Mouse (Mus musculus): ENCODE measurements around the gene Amh.
"Not testable (repeated sequence)": the region's sequence is repeated elsewhere in the genome, so short reads cannot be mapped to it uniquely, and the experiment has no call there.

The Amh gene

GRCm38 (mm10) chr10:80827870-80828420 lies 22.9 kb downstream of the Amh start:
- no peak for DNase-seq (ENCODE audit: low read depth, low spot score)

GRCm38 (mm10) chr10:80828587-80828986 lies 23.5 kb downstream of the Amh start:
- DNase-seq (ENCODE audit: low read depth, low spot score), result not testable (repeated sequence)

- DNase-seq (ENCODE audit: low read depth, low spot score), result no peak
These were observed 24.6 kb downstream of the Amh start for GRCm38 (mm10) chr10:80829359-80830278.

GRCm38 (mm10) chr10:80831136-80831535 lies 26.1 kb downstream of the Amh start:
- DNase-seq (ENCODE audit: low read depth, low spot score), result peak; percentile 58

- DNase-seq (ENCODE audit: low read depth, low spot score), result no peak
These were observed 27.8 kb downstream of the Amh start for GRCm38 (mm10) chr10:80832818-80833217.

- DNase-seq (ENCODE audit: low read depth, low spot score), result no peak
These were observed 30.6 kb downstream of the Amh start for GRCm38 (mm10) chr10:80835617-80836016.

- no peak for DNase-seq (ENCODE audit: low read depth, low spot score)
These were observed 31.9 kb downstream of the Amh start for GRCm38 (mm10) chr10:80836949-80837379.

GRCm38 (mm10) chr10:80837827-80838226 lies 32.8 kb downstream of the Amh start:
- DNase-seq (ENCODE audit: low read depth, low spot score), result no peak

- no peak for DNase-seq (ENCODE audit: low read depth, low spot score)
These were observed 33.4 kb downstream of the Amh start for GRCm38 (mm10) chr10:80838346-80838912.

GRCm38 (mm10) chr10:80839848-80840247 lies 34.8 kb downstream of the Amh start:
- DNase-seq (ENCODE audit: low read depth, low spot score), result no peak

- no peak for DNase-seq (ENCODE audit: low read depth, low spot score)
These were observed 36.6 kb downstream of the Amh start for GRCm38 (mm10) chr10:80841685-80842084.

GRCm38 (mm10) chr10:80842334-80842733 lies 37.3 kb downstream of the Amh start:
- no peak for DNase-seq (ENCODE audit: low read depth, low spot score)

GRCm38 (mm10) chr10:80843087-80843930 lies 38.3 kb downstream of the Amh start:
- DNase-seq (ENCODE audit: low read depth, low spot score), result no peak

- no peak for DNase-seq (ENCODE audit: low read depth, low spot score)
These were observed 39.0 kb downstream of the Amh start, which contains the start of gene Lingo3 for GRCm38 (mm10) chr10:80843931-80844547. Gene Lingo3, minus strand, starts transcription at chr10:80844039.

- no peak for DNase-seq (ENCODE audit: low read depth, low spot score)
These were observed 40.1 kb downstream of the Amh start for GRCm38 (mm10) chr10:80845055-80845693.

- DNase-seq (ENCODE audit: low read depth, low spot score), result no peak
These were observed 40.7 kb downstream of the Amh start for GRCm38 (mm10) chr10:80845732-80846131.

- DNase-seq (ENCODE audit: low read depth, low spot score), result no peak
These were observed 43.5 kb downstream of the Amh start for GRCm38 (mm10) chr10:80848571-80848970.

- DNase-seq (ENCODE audit: low read depth, low spot score), result peak; percentile 92
These were observed 50.1 kb downstream of the Amh start, which contains the start of the genes Lsm7 and Sppl2b for GRCm38 (mm10) chr10:80854913-80855748. Gene Lsm7, minus strand, starts transcription at chr10:80855209. Gene Sppl2b, plus strand, starts transcription at chr10:80855275.

GRCm38 (mm10) chr10:80855749-80856073 lies 50.7 kb downstream of the Amh start:
- peak; percentile 46 for DNase-seq (ENCODE audit: low read depth, low spot score)

- DNase-seq (ENCODE audit: low read depth, low spot score), result no peak
These were observed 51.2 kb downstream of the Amh start for GRCm38 (mm10) chr10:80856267-80856666.

All from c-Kit-negative CD71-positive TER-119-positive erythroid progenitor cells, embryonic 14.5 days (primary cell).